Mouse (Mus musculus): ENCODE measurements at regions not wholly inside any gene's neighbourhood (a gene's known extent, or its start where the extent isn't known, plus 50 kb on each side); places are given as distances from the start of the nearest gene placed in this dataset.

DNA sequence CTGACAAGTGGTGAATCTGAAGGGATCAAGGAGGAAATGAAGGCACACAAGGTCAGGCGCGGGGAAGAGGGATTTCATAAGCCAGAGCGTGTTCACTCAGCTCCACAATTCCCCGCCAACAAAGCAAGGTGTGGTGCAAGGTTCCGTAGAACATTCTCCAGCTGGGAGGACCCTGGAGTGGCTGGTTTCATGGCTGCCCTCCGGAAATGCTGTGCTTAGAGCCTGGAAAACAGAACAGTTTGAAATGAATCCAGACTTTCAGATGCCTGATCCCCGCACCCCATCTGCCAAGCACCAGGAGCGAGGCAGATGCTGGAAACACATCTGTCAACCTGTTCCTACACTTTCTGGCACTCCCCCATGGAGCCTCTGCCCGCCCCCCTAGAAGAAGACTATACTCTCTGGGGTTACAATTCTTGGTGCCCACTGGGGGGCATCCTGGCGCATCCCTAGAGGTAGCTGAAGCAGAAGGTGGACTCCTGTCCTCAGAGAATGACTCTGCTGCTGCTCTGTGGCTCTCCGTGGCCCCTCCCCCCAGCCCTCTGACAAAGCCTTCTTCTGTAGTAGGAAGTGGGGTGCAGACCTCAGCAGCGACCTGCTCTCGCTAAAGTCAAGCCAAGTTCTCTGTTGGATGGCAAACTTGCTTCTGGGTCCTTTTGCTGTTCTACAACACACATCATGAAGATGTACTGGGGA lies 54.5 kb upstream of the Mafb start:
- no peak for DNase-seq

DNA sequence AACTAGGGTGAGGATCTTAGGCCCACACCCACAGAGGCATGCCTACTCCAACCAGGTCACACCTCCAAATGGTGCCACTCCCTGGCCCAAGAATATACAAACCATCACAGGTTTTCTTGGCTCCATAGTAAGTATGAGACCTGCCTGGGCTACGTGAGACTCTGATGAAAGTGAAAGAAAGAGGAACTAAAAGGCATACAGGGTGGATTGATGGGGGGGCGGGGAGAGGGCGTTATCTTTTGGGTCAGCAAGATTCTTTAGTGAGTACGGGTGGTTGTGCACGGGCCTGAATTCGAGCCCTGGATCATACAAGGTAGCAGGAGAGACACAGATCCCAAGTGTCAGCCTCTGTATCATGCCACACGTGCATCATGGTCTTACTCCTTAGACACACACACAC lies 57.6 kb upstream of the Mafb start:
- DNase-seq, result no peak

DNA sequence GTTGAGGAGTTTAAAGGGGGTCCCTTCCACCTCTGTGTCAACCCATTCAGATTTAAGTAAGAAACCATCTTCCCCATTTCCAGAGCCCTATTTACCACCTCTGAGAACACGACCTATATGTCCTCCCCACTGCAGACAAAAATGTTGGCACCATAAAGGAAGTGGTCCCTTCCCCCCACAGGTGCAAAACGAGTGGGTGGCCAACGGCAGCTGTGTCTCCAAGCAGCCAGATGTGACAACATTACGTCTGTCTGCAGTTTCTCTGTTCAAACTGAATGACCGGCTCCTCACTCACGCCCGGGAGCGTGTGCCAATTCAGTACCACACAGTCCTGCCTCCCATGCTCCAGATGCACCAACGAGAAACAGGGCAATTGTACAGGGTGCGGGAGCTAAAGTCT lies 60.6 kb upstream of the Mafb start:
- no peak for DNase-seq

DNA sequence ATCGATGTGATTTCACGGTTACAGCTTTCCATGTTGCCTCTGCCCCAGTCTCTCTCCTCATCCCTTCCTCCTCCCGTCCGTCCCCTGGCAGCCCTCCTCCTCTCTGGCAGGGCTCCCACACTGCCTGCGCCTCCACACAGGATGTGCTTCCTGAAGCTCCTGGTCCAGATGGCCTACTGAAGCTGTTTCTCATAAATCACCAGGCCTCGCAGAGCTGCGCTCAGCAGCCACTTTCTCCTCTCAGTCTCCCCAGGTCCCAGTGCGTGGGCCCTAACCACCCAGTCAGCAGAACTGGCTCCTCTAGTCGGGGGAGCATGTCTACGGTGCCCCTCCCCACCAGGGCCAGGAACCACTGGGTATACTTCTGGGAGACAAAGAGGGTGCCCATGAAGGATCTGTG lies 66.4 kb upstream of the Mafb start:
- peak; percentile 89 for DNase-seq

DNA sequence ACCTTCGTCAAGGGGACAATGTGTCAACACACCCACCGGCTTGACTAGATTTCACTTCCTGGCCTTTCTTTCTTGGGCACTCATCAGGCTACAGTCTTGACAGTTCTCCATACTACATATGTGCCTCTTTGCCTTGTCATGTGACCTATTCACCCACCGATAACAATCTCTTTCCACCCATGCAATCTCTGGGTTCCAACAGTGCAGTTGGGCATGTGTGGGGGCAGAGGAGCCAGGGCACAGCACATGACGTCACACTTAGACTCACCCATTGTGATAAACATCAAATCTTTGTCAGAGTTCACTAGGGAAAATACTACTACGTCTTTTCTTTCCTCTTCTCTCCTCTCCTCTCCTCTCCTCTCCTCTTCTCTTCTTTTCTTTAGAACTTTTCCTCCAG lies 67.8 kb upstream of the Mafb start:
- no peak for DNase-seq

DNA sequence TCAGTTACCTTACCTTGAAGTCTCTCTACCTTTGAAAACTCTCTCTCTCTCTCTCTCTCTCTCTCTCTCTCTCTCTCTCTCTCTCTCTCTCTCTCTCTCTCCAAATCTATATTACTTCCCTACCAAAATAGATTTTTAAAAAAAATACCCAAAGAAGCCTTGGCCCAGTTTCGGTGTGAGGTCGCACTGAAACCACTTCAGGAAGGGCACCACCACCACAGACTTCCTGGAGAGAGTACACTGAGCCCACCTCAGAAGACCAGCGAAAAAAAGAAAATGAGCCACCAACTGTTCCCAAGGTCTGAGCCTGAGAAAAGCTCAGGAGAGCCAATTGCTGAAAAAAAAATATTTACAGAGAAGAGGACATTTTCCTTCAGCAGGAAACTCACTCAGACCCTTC lies 68.8 kb upstream of the Mafb start:
- DNase-seq, result no peak

DNA sequence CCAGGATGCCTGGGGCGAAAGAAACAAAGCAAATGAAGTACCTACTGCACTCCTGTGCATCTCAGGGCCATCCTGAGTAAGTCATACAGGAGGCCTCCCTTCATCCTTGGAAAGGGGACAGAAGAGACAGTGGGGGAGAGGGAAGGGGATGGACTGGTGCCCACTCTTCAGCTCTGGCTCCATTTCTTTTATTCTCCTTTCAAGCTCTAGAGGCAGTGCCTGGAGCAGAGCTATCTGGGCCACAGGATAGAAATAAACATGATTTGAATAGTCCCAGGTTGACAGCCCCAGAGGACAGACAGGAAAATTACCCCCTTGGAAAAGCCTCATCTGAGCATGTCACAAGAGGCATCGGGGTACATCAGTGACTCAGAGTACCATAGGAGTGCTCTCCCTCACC lies 72.2 kb upstream of the Mafb start:
- no peak for DNase-seq

DNA sequence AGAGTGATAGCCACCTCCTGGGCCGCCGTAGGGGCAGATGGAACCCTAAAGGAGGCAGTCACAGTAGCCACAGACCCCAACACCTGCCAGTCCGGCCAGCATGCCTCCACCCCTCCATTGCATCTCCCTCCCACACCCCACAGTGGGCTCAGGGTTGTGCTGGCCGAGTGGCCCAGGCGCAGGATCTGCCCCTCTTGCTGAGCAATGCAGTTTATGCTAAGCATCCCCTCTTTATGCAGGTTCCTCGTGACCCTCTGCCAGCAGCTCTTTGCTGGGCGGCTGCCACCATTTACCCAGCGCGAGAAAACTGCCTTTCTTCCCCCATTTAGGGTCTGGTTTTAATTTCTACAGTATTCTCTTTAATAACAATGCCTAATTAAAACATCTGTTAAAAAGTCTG lies 73.4 kb upstream of the Mafb start:
- DNase-seq, result no peak

DNA sequence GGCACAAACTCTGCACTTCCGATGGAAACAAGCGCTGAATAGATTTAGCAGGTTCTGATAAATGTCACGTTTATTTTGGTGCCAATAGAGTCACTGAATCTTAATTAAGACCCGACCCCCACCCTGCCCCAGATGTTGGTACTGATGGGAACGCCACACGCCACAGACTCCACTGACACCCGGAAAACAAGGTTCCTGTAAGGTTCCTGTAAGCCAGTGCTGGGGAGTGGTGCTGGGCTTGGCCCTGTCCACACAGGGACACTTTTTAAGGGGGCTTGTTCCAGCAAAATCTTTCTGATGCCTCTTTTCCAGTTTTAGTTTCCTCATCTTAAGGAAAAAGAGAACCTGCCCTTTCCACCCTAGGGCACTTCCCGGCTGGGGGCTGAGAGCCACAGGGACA lies 84.2 kb upstream of the Mafb start:
- no peak for DNase-seq

DNA sequence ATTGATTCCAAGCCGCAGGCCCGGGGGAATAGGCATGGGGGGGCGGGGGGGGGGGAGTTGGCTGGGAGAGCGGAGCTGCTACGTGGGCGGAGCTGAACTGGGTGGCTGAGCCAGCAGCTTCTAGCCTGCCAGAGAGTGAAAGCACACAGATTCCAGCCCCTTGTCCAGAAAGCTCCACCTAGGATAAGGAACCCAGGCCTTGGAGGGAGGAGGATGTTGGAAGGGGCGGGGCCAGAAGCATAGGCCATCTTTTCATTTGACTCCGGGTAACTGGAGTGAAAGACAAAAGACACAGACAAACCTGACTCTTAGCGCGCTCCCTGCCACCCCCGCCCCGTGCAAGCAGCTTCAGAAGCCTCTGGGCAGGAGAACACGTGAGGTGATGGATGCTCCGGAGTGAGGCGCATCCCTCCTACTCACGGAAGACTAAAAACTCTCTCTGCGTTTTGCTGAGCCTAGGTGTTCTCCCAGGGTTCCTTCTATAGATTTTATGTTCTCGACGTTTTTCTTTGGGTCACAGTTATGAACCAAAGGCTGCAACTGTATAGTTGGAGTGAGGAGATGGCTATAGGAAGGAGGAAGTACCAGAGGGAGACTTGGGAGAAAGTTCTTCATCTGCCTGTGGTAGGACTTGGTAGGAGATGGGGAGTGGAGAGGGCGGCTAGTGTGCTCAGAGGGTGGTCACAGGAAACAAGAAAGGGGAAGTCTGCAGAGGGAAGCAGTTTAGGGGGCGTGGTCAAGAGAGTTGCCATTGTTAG lies 84.8 kb upstream of the Mafb start:
- peak; percentile 67 for DNase-seq

DNA sequence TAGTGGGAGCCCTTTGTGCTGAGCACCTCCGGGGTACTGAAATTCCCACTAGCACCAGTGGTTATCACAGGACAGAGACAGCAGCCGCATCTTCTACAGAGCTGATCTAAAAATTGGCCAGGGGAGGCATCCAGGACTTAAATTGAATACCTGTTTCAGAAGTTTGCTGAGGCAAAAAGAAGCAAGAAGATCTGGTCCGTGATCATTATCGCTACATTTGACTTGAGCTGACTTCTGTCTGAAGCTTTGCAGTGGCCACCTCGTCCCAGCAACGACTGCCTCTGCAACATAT lies 85.3 kb upstream of the Mafb start:
- DNase-seq, result no peak

DNA sequence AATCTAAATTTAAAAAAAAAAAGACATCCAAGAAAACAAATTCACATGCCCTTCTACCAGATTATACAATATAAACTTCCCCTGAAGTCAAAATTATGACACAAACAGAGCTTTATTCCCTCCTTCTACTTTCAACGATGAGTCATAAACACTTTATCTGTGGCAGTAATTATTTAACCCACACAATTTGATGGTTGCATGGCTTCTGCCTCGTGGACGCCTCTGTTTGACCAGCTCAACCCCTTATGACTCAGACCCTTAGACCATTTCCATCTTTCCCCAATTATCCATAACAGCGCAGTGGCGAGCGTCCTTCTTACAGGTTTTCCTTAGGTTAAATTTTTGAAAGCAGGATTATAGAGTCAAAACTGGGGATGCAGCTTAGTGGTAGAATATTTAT lies 85.9 kb upstream of the Mafb start:
- DNase-seq, result no peak

DNA sequence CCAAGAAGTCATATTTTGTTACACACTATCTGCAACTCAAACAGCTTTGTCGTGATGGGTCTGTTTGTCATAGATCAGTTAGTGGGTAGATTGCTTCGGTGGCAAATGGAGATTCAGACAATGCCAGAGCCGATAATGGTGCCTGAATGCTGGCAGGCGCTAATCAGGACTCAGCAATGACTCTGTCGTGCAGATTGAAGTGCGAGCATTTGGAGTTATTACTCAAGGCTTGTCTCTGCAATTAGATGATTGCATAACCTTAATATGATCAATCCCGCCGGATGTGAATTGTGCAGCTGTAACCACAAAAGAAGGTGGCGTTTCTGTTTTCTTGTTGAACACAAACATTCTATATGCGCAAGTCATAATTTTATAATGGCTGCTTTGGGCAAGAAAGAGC lies 88.8 kb upstream of the Mafb start:
- DNase-seq, result peak; percentile 28

DNA sequence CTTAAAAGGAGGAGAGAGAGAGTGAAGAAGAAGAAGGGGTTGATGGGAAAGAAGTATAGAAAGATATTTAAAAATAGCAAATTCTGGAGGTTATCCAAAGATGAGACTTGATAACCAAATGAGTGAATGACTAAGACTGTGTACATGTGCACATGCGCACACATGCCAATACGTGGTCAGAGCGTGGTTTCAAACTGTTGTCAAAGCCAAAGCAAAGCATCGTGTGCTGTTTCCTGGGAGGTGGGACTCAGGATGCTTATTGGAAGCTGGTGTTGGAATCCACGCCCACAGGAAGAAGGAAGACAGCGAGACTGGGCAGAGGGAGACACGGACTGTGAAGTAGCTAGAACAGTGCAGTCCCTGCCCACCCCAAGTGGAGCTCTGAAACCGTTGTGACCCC lies 89.8 kb upstream of the Mafb start:
- no peak for DNase-seq

DNA sequence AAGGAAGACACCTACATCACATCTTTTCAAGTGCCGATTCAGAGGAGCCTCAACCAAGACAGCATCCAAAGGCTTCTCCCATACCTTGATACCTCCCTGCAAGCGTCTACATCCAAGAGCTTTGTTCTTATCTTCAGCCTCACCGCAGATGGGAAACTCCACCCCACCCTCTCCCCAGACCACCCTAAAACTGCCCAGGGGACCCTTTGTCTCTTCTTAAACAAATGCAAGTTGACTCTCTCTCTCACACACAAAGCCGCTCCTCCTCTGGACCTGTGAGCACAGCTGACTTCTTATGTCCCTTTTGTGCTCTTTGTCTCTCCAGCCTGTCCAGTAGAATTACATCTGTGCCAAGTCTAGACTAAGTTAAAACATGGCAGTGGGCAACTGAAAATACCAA lies 104.7 kb upstream of the Mafb start:
- no peak for DNase-seq

DNA sequence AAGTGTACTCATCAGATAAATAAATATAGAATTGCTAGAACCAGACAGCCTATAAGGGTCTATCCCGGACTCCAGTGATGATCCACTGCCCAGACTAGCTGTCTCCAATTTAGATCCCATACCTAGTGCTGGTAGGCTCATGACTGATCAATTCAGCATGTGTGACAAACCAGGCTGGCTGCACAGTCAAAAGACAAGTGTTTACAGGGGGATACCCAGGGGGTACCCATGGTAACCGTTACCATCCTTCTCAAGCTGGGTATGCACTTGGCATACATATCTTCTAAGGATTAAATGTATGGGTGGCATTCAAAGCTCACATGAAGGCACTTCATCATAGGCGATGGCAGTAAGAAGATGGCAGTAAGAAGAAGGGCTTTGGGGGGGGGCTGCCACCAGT lies 109.3 kb upstream of the Mafb start:
- no peak for DNase-seq

DNA sequence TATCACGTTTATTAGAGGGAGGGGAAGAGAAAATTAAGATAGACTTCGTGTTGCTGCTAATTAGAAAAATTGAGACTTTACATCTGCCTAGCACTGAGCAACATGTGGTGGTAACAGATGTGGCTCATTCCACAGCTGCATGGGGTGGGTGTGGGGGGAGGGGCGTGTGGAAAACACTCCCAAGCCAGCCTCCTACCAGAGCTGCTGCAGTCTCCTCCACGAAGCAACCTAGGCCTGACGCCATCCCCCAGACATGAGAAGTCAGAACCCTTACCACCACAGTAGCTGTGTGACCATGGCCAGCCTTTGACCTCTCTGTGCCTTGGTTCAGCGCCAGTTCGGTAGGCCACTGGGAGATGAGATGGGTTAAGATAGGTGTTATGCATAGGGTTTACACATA lies 112.4 kb upstream of the Mafb start:
- no peak for DNase-seq

DNA sequence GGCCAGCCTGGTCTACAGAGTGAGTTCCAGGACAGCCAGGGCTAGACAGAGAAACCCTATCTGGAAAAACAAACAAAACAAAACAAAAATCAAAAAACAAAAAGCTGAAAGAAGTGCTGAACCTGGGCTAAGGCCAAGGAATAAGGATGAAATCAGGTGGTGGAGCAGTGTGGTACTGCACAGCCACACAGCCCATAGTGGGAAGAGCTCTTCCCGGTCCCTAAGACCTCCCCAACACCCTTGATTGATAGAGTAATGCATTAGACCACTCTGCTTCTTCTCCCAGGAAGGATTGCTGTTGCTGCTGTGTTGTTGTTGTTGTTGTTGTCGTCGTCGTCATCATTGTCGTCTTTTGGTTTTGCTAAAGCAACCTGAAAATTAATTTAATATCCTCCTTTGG lies 118.2 kb upstream of the Mafb start:
- DNase-seq, result no peak

DNA sequence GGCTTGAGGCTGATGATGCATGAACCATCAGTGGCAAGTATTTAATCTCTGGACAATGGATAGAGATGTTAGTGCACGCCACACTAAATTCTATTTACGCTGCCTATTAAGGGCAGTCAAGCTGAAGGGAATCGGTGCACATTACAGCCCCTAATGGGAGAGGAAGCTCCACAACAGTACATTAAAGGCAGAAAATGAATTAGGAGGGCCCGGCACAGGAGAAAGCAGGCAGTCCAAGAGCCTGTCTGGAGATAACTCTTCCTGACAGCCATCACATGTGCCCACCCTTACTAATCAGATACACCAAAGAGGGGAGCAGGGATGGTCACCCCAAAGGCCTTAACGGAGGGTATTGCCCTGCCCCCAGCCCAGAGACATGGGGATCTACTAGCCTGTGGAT lies 118.7 kb upstream of the Mafb start:
- no peak for DNase-seq

DNA sequence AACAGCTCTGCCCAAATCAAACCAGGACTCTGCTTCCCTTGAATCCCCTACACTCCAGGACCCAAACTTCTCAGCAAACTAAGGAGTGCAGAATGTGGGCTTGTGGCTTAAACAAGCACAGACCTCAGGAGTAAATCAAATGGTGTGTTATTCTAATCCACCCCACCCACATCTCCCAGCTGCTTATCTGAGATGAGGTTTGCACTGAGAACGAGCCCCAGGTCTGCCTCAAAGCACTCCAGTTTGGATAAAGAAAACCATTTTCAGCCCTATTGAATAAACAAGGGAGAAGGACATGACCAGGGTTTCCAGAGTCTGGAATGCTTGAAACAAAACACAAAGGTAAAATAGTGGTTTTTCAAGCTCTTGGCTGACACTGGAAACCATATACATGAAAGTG lies 132.9 kb upstream of the Mafb start:
- DNase-seq, result no peak

DNA sequence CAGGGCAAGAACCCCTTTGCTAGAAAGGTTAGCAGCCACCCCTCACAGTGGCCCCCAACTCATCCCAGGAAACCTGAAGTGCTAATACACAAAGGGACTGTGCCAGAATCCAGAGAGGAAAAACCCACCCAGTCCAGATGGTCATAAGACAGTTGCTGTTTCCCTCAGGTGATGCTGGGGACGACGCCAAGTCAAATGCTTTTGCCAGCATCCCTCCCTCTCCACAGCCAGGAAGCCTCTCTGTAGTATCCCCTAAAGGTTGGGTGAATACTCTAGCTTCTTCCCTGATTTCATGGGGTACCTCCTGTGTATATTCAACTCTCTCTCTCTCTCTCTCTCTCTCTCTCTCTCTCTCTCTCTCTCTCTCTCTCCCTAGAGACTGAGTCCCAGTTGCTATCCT lies 136.0 kb upstream of the Mafb start:
- DNase-seq, result no peak

DNA sequence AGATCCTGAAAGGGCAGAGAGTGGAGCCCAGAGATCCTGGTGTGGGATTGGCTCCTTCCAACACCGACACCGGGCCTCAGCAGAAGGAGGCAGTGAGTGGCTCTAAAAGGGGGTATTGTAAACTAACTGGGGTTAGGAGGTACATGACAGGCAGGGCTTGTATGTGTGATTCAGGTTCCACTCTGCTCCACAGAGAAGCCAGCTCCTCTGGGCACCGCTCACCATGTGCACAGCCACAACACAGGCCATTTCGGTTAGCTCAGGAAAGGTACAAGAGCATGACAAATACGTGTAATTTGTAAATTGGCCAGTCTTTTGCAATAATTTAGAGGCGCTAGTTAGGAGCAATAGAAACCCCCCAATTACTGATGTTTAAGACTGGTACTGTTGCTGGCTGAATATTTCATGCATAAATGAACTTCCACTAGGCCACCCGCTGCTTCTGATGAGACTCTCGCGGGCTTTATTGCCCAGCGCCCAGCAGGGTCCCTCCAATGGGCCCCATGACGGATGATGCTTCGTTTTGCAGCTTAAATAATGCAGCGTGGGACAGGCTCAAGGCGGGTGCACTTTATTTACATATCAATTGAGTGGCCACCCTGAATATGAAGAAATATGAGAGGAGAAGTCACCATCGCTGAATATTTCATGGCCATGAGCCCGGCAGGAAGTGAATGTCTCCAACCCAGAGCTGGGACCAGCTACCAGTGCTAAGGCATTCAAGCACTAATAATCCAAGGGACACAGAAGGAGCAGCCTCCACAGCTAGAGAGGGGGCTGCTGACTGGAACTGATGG lies 136.9 kb upstream of the Mafb start:
- no peak for DNase-seq

DNA sequence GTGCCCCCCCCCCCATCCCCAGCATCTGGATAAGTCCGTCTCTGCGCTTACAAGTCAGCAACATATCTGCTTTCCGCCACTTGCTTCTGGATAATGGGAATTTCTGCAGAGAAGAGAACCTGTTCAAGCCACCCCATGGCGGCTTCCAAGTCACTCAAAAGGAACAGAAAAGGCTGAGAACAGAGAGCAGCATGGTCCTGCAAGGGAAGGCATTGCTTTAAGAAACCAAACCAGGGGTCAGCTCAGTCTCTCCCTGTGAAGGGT lies 137.5 kb upstream of the Mafb start:
- no peak for DNase-seq

DNA sequence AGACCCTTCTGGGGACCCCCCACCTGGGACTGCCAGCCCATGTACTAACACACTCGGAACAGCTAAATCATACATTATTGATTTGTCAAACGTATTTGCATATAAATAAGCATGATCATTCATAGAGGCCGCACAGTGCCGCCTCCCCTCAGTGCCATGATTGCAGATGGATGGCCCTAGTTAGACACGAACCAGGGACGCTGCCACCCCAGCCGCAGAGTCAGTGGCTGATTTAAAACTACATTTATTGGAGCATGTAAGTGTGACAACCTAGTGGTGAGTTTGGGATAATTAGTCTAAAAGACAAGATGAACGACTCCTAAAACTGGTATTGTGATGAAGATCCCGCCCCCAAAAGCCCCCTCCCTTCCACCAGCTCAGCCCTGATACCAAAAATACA lies 138.3 kb upstream of the Top1 start:
- DNase-seq, result no peak
